Comparison of ENCODE assay signal across 28 mouse cellular contexts in genomic region chr7:44239913-44240312, GRCm38 (mm10). TPM values are rescaled to one million over a fixed set of nuclear protein-coding genes. Genes with fewer than 3 reads are reported as not detected.
DNase-seq lines count a peak whose midpoint lies in the region; ATAC-seq and TF ChIP-seq lines count a peak whose summit lies in the region.
"Had no signal": no experiment of that assay in that cellular context is flagged by ENCODE, and none has a peak within 500 bp of the region (broad histone marks: within the 10 kb centered on the region; RNA-seq: fewer than 3 reads in every experiment).

No protein-coding gene starts in this region.

- TF ChIP-seq EP300 in MEL (IDR thresholded peaks at IDR 0.05; ENCODE audit: low read depth in 1 of 2, low read length in 2 of 2) = peak; percentile 72 to 75

- H3K4me3 ChIP-seq in kidney, adult 2 months (ENCODE audit: insufficient read depth, low read depth, low read length) = no peak overlapping the region
- no peak overlapping the region for H3K4me3 ChIP-seq in kidney, embryonic 16.5 days (ENCODE audit: low read length)
- no peak overlapping the region for H3K4me3 ChIP-seq in MEL (ENCODE audit: control insufficient read depth in 1 of 2, insufficient read depth in 1 of 2, low read depth in 2 of 2, low read length in 2 of 2)
- H3K4me3 ChIP-seq in neural tube, embryonic 15.5 days (replicated peaks) = no peak overlapping the region

- peak overlapping the region; percentile 89; the same call in 1 of the 2 replicates for H3K27ac ChIP-seq in kidney, adult 2 months (ENCODE audit: insufficient read depth, low read depth, low read length)
- no peak overlapping the region for H3K27ac ChIP-seq in kidney, embryonic 16.5 days (ENCODE audit: low read length)
- no peak overlapping the region for H3K27ac ChIP-seq in MEL (ENCODE audit: control insufficient read depth, low read depth, low read length)
- H3K27ac ChIP-seq in neural tube, embryonic 15.5 days (replicated peaks) = no peak overlapping the region

- H3K4me1 ChIP-seq in kidney, adult 2 months (ENCODE audit: control insufficient read depth, insufficient read depth, low read length) = no peaks in the 10 kb centered on the region
- H3K4me1 ChIP-seq in kidney, embryonic 16.5 days (ENCODE audit: insufficient read depth, low read length) = no peaks in the 10 kb centered on the region
- H3K4me1 ChIP-seq in MEL (ENCODE audit: control insufficient read depth in 1 of 2, insufficient read depth in 2 of 2, low read length in 2 of 2) = peaks cover 10 to 25% of the 10 kb centered on the region in 2 experiments
- no peaks in the 10 kb centered on the region for H3K4me1 ChIP-seq in neural tube, embryonic 15.5 days

- H3K27me3 ChIP-seq in kidney, adult 2 months (replicated peaks; ENCODE audit: control insufficient read depth, insufficient read depth, low read length) = no peaks in the 10 kb centered on the region
- no peaks in the 10 kb centered on the region for H3K27me3 ChIP-seq in kidney, embryonic 16.5 days (ENCODE audit: insufficient read depth, low read length)
- no peaks in the 10 kb centered on the region for H3K27me3 ChIP-seq in MEL (ENCODE audit: control insufficient read depth in 1 of 2, insufficient read depth in 2 of 2, low read length in 2 of 2)
- 0 out of 2 replicates have a peak, but pooled peaks cover 2% of the 10 kb centered on the region for H3K27me3 ChIP-seq in neural tube, embryonic 15.5 days (replicated peaks)

- no peak overlapping the region for H3K4me2 ChIP-seq in kidney, embryonic 16.5 days (replicated peaks; ENCODE audit: low read depth, low read length)
- H3K4me2 ChIP-seq in neural tube, embryonic 15.5 days = no peak overlapping the region

- no peaks in the 10 kb centered on the region for H3K79me2 ChIP-seq in MEL (ENCODE audit: control insufficient read depth, insufficient read depth, low read length, poor library complexity)

- no peaks in the 10 kb centered on the region for H3K36me3 ChIP-seq in kidney, adult 2 months (ENCODE audit: control insufficient read depth, insufficient read depth, low read length)
- no peaks in the 10 kb centered on the region for H3K36me3 ChIP-seq in kidney, embryonic 16.5 days (ENCODE audit: insufficient read depth, low read length)
- H3K36me3 ChIP-seq in MEL (ENCODE audit: control insufficient read depth in 1 of 2, insufficient read depth in 2 of 2, low read length in 2 of 2) = peaks cover 0 to 10% of the 10 kb centered on the region in 2 experiments; a peak in 2 of 4 replicates
- no peaks in the 10 kb centered on the region for H3K36me3 ChIP-seq in neural tube, embryonic 15.5 days

- WGBS in kidney, adult 2 months = 44% methylated on average over 2 of the region's 2 CpGs
- 54% methylated on average over 2 of the region's 2 CpGs for WGBS in kidney, embryonic 16.5 days
- WGBS in neural tube, embryonic 15.5 days = 53% methylated on average over 2 of the region's 2 CpGs

- no peaks in the 10 kb centered on the region for H3K9me3 ChIP-seq in kidney, embryonic 16.5 days (ENCODE audit: low read length)
- no peaks in the 10 kb centered on the region for H3K9me3 ChIP-seq in MEL (replicated peaks; ENCODE audit: insufficient read depth, low read length)
- H3K9me3 ChIP-seq in neural tube, embryonic 15.5 days (replicated peaks) = no peaks in the 10 kb centered on the region
- H3K9me3 ChIP-seq: G1E had no signal

- TF ChIP-seq RAD21 in MEL (IDR thresholded peaks at IDR 0.05; ENCODE audit: low read depth, low read length) = no peak

- ATAC-seq in kidney, embryonic 16.5 days (ENCODE audit: low FRiP score, low TSS enrichment) = no peak
- ATAC-seq in neural tube, embryonic 15.5 days (ENCODE audit: low FRiP score) = no peak
- ATAC-seq: activated CD4-positive, CD25-positive, alpha-beta regulatory T cell, adult 4 months; CD4-positive, CD25-positive, alpha-beta regulatory T cell, adult 4 months had no signal

- H3K9ac ChIP-seq in kidney, embryonic 16.5 days (replicated peaks; ENCODE audit: low read length) = no peak overlapping the region
- H3K9ac ChIP-seq in MEL (ENCODE audit: control insufficient read depth, low read depth, low read length, poor library complexity, severe bottlenecking) = no peak overlapping the region
- no peak overlapping the region for H3K9ac ChIP-seq in neural tube, embryonic 15.5 days (replicated peaks)

- TF ChIP-seq POLR2A in kidney, adult 2 months (IDR thresholded peaks at IDR 0.05; ENCODE audit: low read depth, low read length) = no peak
- no peak for TF ChIP-seq POLR2A in MEL (IDR thresholded peaks at IDR 0.05; ENCODE audit: control insufficient read depth in 1 of 2, insufficient read depth in 1 of 2, low read depth in 1 of 2, low read length in 2 of 2, poor library complexity in 1 of 2)

- TF ChIP-seq CTCF in kidney, adult 2 months (conservative IDR thresholded peaks at IDR 0.05; ENCODE audit: insufficient read depth, insufficient read length, low read depth, low read length) = no peak
- no peak for TF ChIP-seq CTCF in MEL (IDR thresholded peaks at IDR 0.05 in 2 of 3, conservative IDR thresholded peaks at IDR 0.05 in 1 of 3; ENCODE audit: control insufficient read depth in 1 of 3, insufficient read depth in 1 of 3, low read depth in 2 of 3, low read length in 3 of 3, poor library complexity in 1 of 3, severe bottlenecking in 1 of 3)

- DNase-seq in kidney, adult 2 months = no peak
- DNase-seq in 416B (ENCODE audit: low read depth) (peak; percentile 25), MEL (ENCODE audit: low read depth, low spot score) (peak; percentile 49)
- no peak for DNase-seq in ovary, postnatal 14 days (ENCODE audit: low spot score)
- DNase-seq: adrenal gland, adult 2 months; adrenal gland, adult 8-10 months; adrenal gland, postnatal 10 days; adrenal gland, postnatal 14 days; adrenal gland, postnatal 25 days; adrenal gland, postnatal 36 days; B cell, adult 2 months; cerebellum, adult 11 months; cerebellum, adult 11-12 months; cerebellum, adult 18-20 months; cerebellum, adult 2 months; cerebellum, adult 8-10 months had no signal

TF ChIP-seq in MEL, 35 proteins besides CTCF, POLR2A, EP300 and RAD21:
- TF ChIP-seq GATA1 (IDR thresholded peaks at IDR 0.05; ENCODE audit: low read depth, low read length) (peak; percentile 88), TCF12 (IDR thresholded peaks at IDR 0.05; ENCODE audit: low read depth, low read length) (peak; percentile 48; the same call in 1 of the 2 replicates), MXI1 (IDR thresholded peaks at IDR 0.05; ENCODE audit: low read depth, low read length) (no peak), SMC3 (IDR thresholded peaks at IDR 0.05; ENCODE audit: low read depth, low read length) (no peak), POLR2AphosphoS5 (IDR thresholded peaks at IDR 0.05; ENCODE audit: borderline replicate concordance, low read depth, low read length) (no peak), TAL1 (IDR thresholded peaks at IDR 0.05; ENCODE audit: low read length) (no peak), ETS1 (IDR thresholded peaks at IDR 0.05; ENCODE audit: low read depth, low read length) (peak; percentile 58), RCOR1 (IDR thresholded peaks at IDR 0.05; ENCODE audit: low read depth, low read length) (peak; percentile 70; the same call in 1 of the 2 replicates)

RNA-seq across cellular contexts. Expression of gene Gm36864, which starts 3.9 kb away (rescaled TPM):
- 0.06 TPM in 1 of 2 replicates, not detected in the other for polyA plus RNA-seq in kidney, adult 2 months (2012; rRNA removed)
- 0.26 TPM in 1 of 2 replicates, not detected in the other for polyA plus RNA-seq in kidney, embryonic 16.5 days (2015; fragmentation: Nextera tagmentation; extraction: Ambion mirVana)
- total RNA-seq in MEL (2012; rRNA removed) = not detected in 2 replicates
- polyA plus RNA-seq in MEL (2012; ENCODE audit: insufficient read depth in 1 of 2, insufficient read length in 2 of 2, low read depth in 1 of 2, low replicate concordance in 2 of 2, missing spikeins in 1 of 2) = under 1 TPM in 1 of 2 experiments, not detected in 1; 0.08 TPM
- polyA plus RNA-seq in neural tube, embryonic 15.5 days (2015; fragmentation: Nextera tagmentation; extraction: Ambion mirVana) = not detected in 2 replicates
- total RNA-seq: adrenal gland, adult 18-20 months; adrenal gland, adult 2 months; adrenal gland, adult 8-10 months; adrenal gland, postnatal 10 days; adrenal gland, postnatal 14 days; adrenal gland, postnatal 25 days; adrenal gland, postnatal 36 days; adrenal gland, postnatal 4 days; CH12.LX; ES-E14 had no signal
- polyA plus RNA-seq: activated CD4-positive, CD25-positive, alpha-beta regulatory T cell, adult 4 months; adrenal gland, adult 2 months; brain, embryonic 14.5 days; CD4-positive, CD25-positive, alpha-beta regulatory T cell, adult 4 months; cerebellum, adult 2 months; G1E; Patski had no signal

RNA-seq across cellular contexts. Expression of gene 1700028J19Rik, which starts 6.6 kb away (rescaled TPM):
- 27.2 and 32.1 TPM in 2 replicates for polyA plus RNA-seq in kidney, adult 2 months (2012; rRNA removed)
- 1.9 and 2.0 TPM in 2 replicates for polyA plus RNA-seq in kidney, embryonic 16.5 days (2015; fragmentation: Nextera tagmentation; extraction: Ambion mirVana)
- total RNA-seq in MEL (2012; rRNA removed) = 0.46 and 0.62 TPM in 2 replicates
- polyA plus RNA-seq in MEL (2012; ENCODE audit: insufficient read depth in 1 of 2, insufficient read length in 2 of 2, low read depth in 1 of 2, low replicate concordance in 2 of 2, missing spikeins in 1 of 2) = 1 to 10 TPM in 1 of 2 experiments, not detected in 1; 1.2 TPM
- polyA plus RNA-seq in neural tube, embryonic 15.5 days (2015; fragmentation: Nextera tagmentation; extraction: Ambion mirVana) = 1.3 and 1.5 TPM in 2 replicates

RNA-seq across cellular contexts. Expression of gene 2410002F23Rik, which starts 6.6 kb away (rescaled TPM):
- 39.4 and 47.9 TPM in 2 replicates for polyA plus RNA-seq in kidney, adult 2 months (2012; rRNA removed)
- polyA plus RNA-seq in kidney, embryonic 16.5 days (2015; fragmentation: Nextera tagmentation; extraction: Ambion mirVana) = 178 and 180 TPM in 2 replicates
- total RNA-seq in MEL (2012; rRNA removed) = 89.1 and 148 TPM in 2 replicates
- polyA plus RNA-seq in MEL (2012; ENCODE audit: insufficient read depth in 1 of 2, insufficient read length in 2 of 2, low read depth in 1 of 2, low replicate concordance in 2 of 2, missing spikeins in 1 of 2) = 100 to 1,000 TPM; 174 to 841 TPM
- polyA plus RNA-seq in neural tube, embryonic 15.5 days (2015; fragmentation: Nextera tagmentation; extraction: Ambion mirVana) = 198 and 218 TPM in 2 replicates

RNA-seq across cellular contexts. Expression of gene Klk1, which starts 14.8 kb away (rescaled TPM):
- polyA plus RNA-seq in kidney, adult 2 months (2012; rRNA removed) = 4,551 and 6,375 TPM in 2 replicates
- 7.2 and 10.9 TPM in 2 replicates for polyA plus RNA-seq in kidney, embryonic 16.5 days (2015; fragmentation: Nextera tagmentation; extraction: Ambion mirVana)
- not detected in 2 replicates for total RNA-seq in MEL (2012; rRNA removed)
- not detected for polyA plus RNA-seq in MEL (2012; ENCODE audit: insufficient read depth in 1 of 2, insufficient read length in 2 of 2, low read depth in 1 of 2, low replicate concordance in 2 of 2, missing spikeins in 1 of 2)
- 0.51 TPM in 1 of 2 replicates, not detected in the other for polyA plus RNA-seq in neural tube, embryonic 15.5 days (2015; fragmentation: Nextera tagmentation; extraction: Ambion mirVana)
- total RNA-seq: adrenal gland, adult 2 months; adrenal gland, postnatal 25 days; adrenal gland, postnatal 36 days; CH12.LX; G1E had no signal
- polyA plus RNA-seq: activated CD4-positive, CD25-positive, alpha-beta regulatory T cell, adult 4 months; brain, embryonic 14.5 days; C2C12; G1E; Patski had no signal

RNA-seq across cellular contexts. Expression of gene Acp4, which starts 17.3 kb away (rescaled TPM):
- polyA plus RNA-seq in kidney, adult 2 months (2012; rRNA removed) = not detected in 2 replicates
- not detected in 2 replicates for polyA plus RNA-seq in kidney, embryonic 16.5 days (2015; fragmentation: Nextera tagmentation; extraction: Ambion mirVana)
- total RNA-seq in MEL (2012; rRNA removed) = 0.10 and 0.12 TPM in 2 replicates
- polyA plus RNA-seq in MEL (2012; ENCODE audit: insufficient read depth in 1 of 2, insufficient read length in 2 of 2, low read depth in 1 of 2, low replicate concordance in 2 of 2, missing spikeins in 1 of 2) = under 1 TPM in 1 of 2 experiments, not detected in 1; 0.14 TPM
- polyA plus RNA-seq in neural tube, embryonic 15.5 days (2015; fragmentation: Nextera tagmentation; extraction: Ambion mirVana) = 0.11 and 0.15 TPM in 2 replicates
- total RNA-seq: adrenal gland, adult 18-20 months; adrenal gland, adult 2 months; adrenal gland, adult 8-10 months; adrenal gland, postnatal 10 days; adrenal gland, postnatal 14 days; adrenal gland, postnatal 25 days; adrenal gland, postnatal 36 days; adrenal gland, postnatal 4 days; CH12.LX; G1E had no signal
- polyA plus RNA-seq: activated CD4-positive, CD25-positive, alpha-beta regulatory T cell, adult 4 months; adrenal gland, adult 2 months; brain, embryonic 14.5 days; C2C12; CD4-positive, CD25-positive, alpha-beta regulatory T cell, adult 4 months; cerebellum, adult 2 months; G1E; Patski had no signal

Comparison
In these comparisons a context has a peak if more than half of its experiments do, and no peak if none do; other contexts are left out.
1. DNase-seq: peak in 416B (single experiment) and MEL (single experiment); none in kidney, adult 2 months (single experiment) and ovary, postnatal 14 days (single experiment).